Mouse (Mus musculus) lung, embryonic 14.5 days (tissue): ENCODE results near the gene Mapre1. TPM values are rescaled to one million over a fixed set of nuclear protein-coding genes. Genes with fewer than 3 reads are reported as not detected.
"Not testable (repeated sequence)": the region's sequence is repeated elsewhere in the genome, so short reads cannot be mapped to it uniquely, and the experiment has no call there.

Experiments
- ATAC-seq: fragments of 200-750 bp; cut with Nextera tagmentation; 2 replicates; pipeline ENCODE4 v1.8.0; 2017; ENCODE audit warnings: mild to moderate bottlenecking, moderate TSS enrichment, moderate library complexity; ENCODE audit not compliant: insufficient read depth
- DNase-seq: peaks from one replicate; pipeline ENCODE4 v3.0.0-alpha.2; 2015
- H3K27ac ChIP-seq: fragments of 300-500 bp; sonication (generic); 2 replicates; pipeline ENCODE4 v1.5.1; 2014; ENCODE audit warnings: low read depth, mild to moderate bottlenecking, moderate library complexity
- H3K27me3 ChIP-seq: fragments of 300-500 bp; sonication (generic); 2 replicates; pipeline ENCODE4 v1.6.1; 2014; ENCODE audit warnings: low read length, control low read depth; ENCODE audit not compliant: insufficient read depth
- H3K36me3 ChIP-seq: fragments of 300-500 bp; sonication (generic); 2 replicates; pipeline ENCODE4 v1.6.1; 2014; ENCODE audit warnings: control low read depth; ENCODE audit not compliant: insufficient read depth
- H3K4me1 ChIP-seq: fragments of 300-500 bp; sonication (generic); 2 replicates; pipeline ENCODE4 v1.6.1; 2014; ENCODE audit warnings: antibody characterized with exemption, control low read depth; ENCODE audit not compliant: insufficient read depth
- H3K4me2 ChIP-seq: fragments of 300-500 bp; sonication (generic); 2 replicates; pipeline ENCODE4 v1.6.1; 2014; ENCODE audit warnings: mild to moderate bottlenecking
- H3K4me3 ChIP-seq: fragments of 300-500 bp; sonication (generic); 2 replicates; pipeline ENCODE4 v1.5.1; 2014; ENCODE audit warnings: low read depth, low read length
- H3K9ac ChIP-seq: fragments of 300-500 bp; sonication (generic); 2 replicates; pipeline ENCODE4 v1.6.1; 2014
- H3K9me3 ChIP-seq: fragments of 300-500 bp; sonication (generic); 2 replicates; pipeline ENCODE4 v1.6.1; 2016; ENCODE audit warnings: low read depth, low read length, control low read depth
- CTCF ChIP-seq: IDR thresholded peaks from 2 replicates; pipeline ENCODE4 v1.5.1; 2016; ENCODE audit warnings: antibody characterized with exemption, low read depth
- WGBS: fragments of 180-500 bp; shearing (Covaris S2); extraction: QIAGEN DNeasy Blood & Tissue Kit; methylation state at CpG from one replicate; pipeline ENCODE4 v1.1.7; 2014; 5-methylcytosine and 5-hydroxymethylcytosine counted together
- polyA plus RNA-seq: library from polyadenylated mRNA; unstranded; fragments of >200 nt; fragmentation: Nextera tagmentation; extraction: Ambion mirVana; gene quantifications from 2 replicates; pipeline ENCODE4 v1.2.1, GENCODE M21; 2014

Mapre1 gene
- polyA plus RNA-seq, 1 experiment from 2014 or later, result 235 TPM

GRCm38 (mm10) chr2:153713227-153713626 is 27.8 kb upstream of the Mapre1 start:
- no peak for TF ChIP-seq CTCF
- WGBS, result 28% methylated on average over 4 of the region's 4 CpGs
- peak; percentile 79 for ATAC-seq
- no peaks in the 10 kb centered on the region for H3K9me3 ChIP-seq
- H3K27me3 ChIP-seq, result no peaks in the 10 kb centered on the region
- no peak overlapping the region for H3K4me3 ChIP-seq
- no peaks in the 10 kb centered on the region for H3K36me3 ChIP-seq
- peaks cover 3% of the 10 kb centered on the region; the same call in 1 of the 2 replicates for H3K4me1 ChIP-seq
- H3K4me2 ChIP-seq, result no peak overlapping the region
- peak; percentile 76 for DNase-seq
- H3K9ac ChIP-seq, result no peak overlapping the region
- H3K27ac ChIP-seq, result peak overlapping the region; percentile 76

- H3K27ac ChIP-seq, H3K4me3 ChIP-seq, H3K27me3 ChIP-seq, H3K9ac ChIP-seq, H3K4me1 ChIP-seq, ATAC-seq, H3K4me2 ChIP-seq, DNase-seq, H3K9me3 ChIP-seq, H3K36me3 ChIP-seq: not testable (repeated sequence)
- 71% methylated on average over 3 of the region's 3 CpGs for WGBS
Observed at GRCm38 (mm10) chr2:153717861-153718260, 23.2 kb upstream of the Mapre1 start.

GRCm38 (mm10) chr2:153723098-153723497 is 18.0 kb upstream of the Mapre1 start:
- WGBS, result 49% methylated on average over 1 of the region's 1 CpGs
- no peak for ATAC-seq
- Histone ChIP-seq H3K4me3 (no peak overlapping the region), H3K27me3 (no peaks in the 10 kb centered on the region), H3K4me1 (no peaks in the 10 kb centered on the region), H3K9me3 (no peaks in the 10 kb centered on the region), H3K27ac (no peak overlapping the region), H3K9ac (no peak overlapping the region), H3K36me3 (no peaks in the 10 kb centered on the region), H3K4me2 (no peak overlapping the region)
- DNase-seq, result no peak
- no peak for TF ChIP-seq CTCF

GRCm38 (mm10) chr2:153724424-153724823 is 16.6 kb upstream of the Mapre1 start:
- no peaks in the 10 kb centered on the region for H3K4me1 ChIP-seq
- WGBS, result 80% methylated on average over 2 of the region's 2 CpGs
- no peak overlapping the region for H3K27ac ChIP-seq
- no peaks in the 10 kb centered on the region for H3K27me3 ChIP-seq
- H3K4me3 ChIP-seq, result no peak overlapping the region
- H3K4me2 ChIP-seq, result no peak overlapping the region
- TF ChIP-seq CTCF, result no peak
- H3K36me3 ChIP-seq, result no peaks in the 10 kb centered on the region
- DNase-seq (no peak), ATAC-seq (no peak)
- H3K9me3 ChIP-seq, result no peaks in the 10 kb centered on the region
- H3K9ac ChIP-seq, result no peak overlapping the region

- 87% methylated on average over 2 of the region's 2 CpGs for WGBS
- Histone ChIP-seq H3K9ac (no peak overlapping the region), H3K4me1 (no peaks in the 10 kb centered on the region), H3K27ac (no peak overlapping the region), H3K9me3 (no peaks in the 10 kb centered on the region), H3K36me3 (no peaks in the 10 kb centered on the region), H3K27me3 (no peaks in the 10 kb centered on the region), H3K4me2 (no peak overlapping the region), H3K4me3 (no peak overlapping the region)
- ATAC-seq (no peak), DNase-seq (no peak)
- no peak for TF ChIP-seq CTCF
Observed at GRCm38 (mm10) chr2:153724871-153725270, 16.2 kb upstream of the Mapre1 start.

- Histone ChIP-seq H3K9ac (no peak overlapping the region), H3K36me3 (no peaks in the 10 kb centered on the region), H3K4me1 (no peaks in the 10 kb centered on the region), H3K27me3 (no peaks in the 10 kb centered on the region), H3K27ac (no peak overlapping the region), H3K4me2 (no peak overlapping the region), H3K9me3 (no peaks in the 10 kb centered on the region), H3K4me3 (no peak overlapping the region)
- ATAC-seq, result no peak
- 71% methylated on average over 4 of the region's 4 CpGs for WGBS
- DNase-seq, result no peak
- TF ChIP-seq CTCF, result no peak
Observed at GRCm38 (mm10) chr2:153725291-153725690, 15.8 kb upstream of the Mapre1 start.

GRCm38 (mm10) chr2:153734033-153734432 is 7.0 kb upstream of the Mapre1 start:
- Histone ChIP-seq H3K9ac (no peak overlapping the region), H3K4me2 (no peak overlapping the region), H3K27ac (no peak overlapping the region), H3K27me3 (no peaks in the 10 kb centered on the region), H3K9me3 (no peaks in the 10 kb centered on the region), H3K4me3 (no peak overlapping the region), H3K4me1 (no peaks in the 10 kb centered on the region), H3K36me3 (no peaks in the 10 kb centered on the region)
- DNase-seq, result no peak
- whole genome bisulfite sequencing, result 75% methylated on average over 4 of the region's 4 CpGs
- TF ChIP-seq CTCF, result no peak
- no peak for ATAC-seq

- Histone ChIP-seq H3K9me3 (no peaks in the 10 kb centered on the region), H3K27ac (peak overlapping the region; percentile 93), H3K4me2 (peak overlapping the region; percentile 68), H3K9ac (peak overlapping the region; percentile 91), H3K4me1 (peaks cover 12% of the 10 kb centered on the region; the same call in 1 of the 2 replicates), H3K36me3 (peaks cover 6% of the 10 kb centered on the region), H3K27me3 (no peaks in the 10 kb centered on the region), H3K4me3 (peak overlapping the region; percentile 87)
- WGBS, result 1% methylated on average over 45 of the region's 56 CpGs
- peak; percentile 82 for DNase-seq
- ATAC-seq, result peak; percentile 88
- TF ChIP-seq CTCF, result no peak
Observed at GRCm38 (mm10) chr2:153741437-153742065, 477 bp downstream of the Mapre1 start.
